Mouse (Mus musculus) brain, embryonic 18.5 days (tissue): ENCODE data around the gene Abcd2.

Source experiments
- DNase-seq: peaks from one replicate; pipeline ENCODE4 v3.0.0-alpha.2; 2012; ENCODE audit warnings: low read depth, low spot score

Gene Abcd2

GRCm38 (mm10) chr15:91191412-91192222 lies at the start of gene Abcd2:
Gene Abcd2 (minus strand): TSS chr15:91191799.
- DNase-seq: peak; percentile 46

GRCm38 (mm10) chr15:91240683-91241335 lies 49.2 kb upstream of the Abcd2 start:
- no peak for DNase-seq

DNA sequence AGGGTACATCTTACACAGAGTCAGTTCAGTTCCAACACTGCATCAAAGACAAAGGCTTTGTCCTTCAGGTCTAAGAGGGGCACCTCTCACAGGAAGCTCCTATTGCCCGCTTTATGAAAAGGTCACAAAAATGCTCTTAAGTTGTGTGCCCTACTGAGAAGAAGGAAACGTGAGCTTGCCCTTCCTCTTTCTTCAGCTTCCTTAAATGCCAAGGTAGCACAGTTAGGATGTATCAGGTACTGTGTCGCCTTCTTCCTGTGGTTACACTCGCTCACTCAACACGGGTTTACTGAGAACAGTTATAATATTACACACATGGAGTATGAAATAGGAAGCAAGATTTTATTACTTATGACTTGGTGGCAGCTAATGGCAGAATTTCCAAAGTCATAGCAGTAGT lies 45.7 kb upstream of the Abcd2 start:
- DNase-seq: no peak

- no peak for DNase-seq
These were observed 14.9 kb upstream of the Abcd2 start for GRCm38 (mm10) chr15:91206518-91206917.

DNA sequence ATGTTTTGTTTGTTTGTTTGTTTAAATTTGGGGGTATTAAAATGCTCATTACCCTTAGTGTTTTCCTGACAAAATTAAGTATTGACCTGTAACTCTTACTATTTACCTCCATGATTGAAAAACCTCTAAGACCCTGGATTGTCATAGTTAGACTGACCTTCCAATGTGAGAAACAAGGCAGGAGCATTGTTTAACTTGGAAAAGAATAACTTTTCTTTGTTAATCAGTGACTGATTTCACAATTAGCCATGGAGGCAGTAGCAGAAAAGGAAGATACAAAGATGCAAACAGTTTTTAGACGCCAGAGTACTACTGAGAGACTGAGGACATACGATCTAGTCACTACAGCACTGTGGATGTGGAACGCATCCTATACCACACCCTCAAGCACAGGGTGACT lies 11.9 kb upstream of the Abcd2 start:
- no peak for DNase-seq

DNA sequence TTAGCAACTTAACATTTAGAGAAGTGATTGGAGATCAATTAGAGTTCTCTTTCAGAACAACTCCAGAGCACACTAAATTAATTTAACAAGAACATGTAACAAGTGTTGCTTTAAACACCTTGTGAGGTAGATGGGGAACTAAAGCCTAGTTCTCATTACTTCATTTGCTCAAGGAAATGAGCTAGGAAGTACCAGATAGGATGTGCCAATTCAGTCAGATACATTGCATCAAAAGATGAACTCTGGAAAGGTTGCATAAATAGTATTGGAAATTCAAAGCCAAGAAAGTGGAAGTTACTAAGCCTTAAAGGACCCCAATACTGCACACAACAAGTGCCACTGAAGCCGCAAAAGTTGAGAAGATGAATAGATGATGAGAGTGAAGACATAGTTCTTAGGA lies 10.9 kb upstream of the Abcd2 start:
- no peak for DNase-seq

GRCm38 (mm10) chr15:91200833-91201232 lies 9.2 kb upstream of the Abcd2 start:
- DNase-seq: no peak

GRCm38 (mm10) chr15:91199256-91199905 lies 7.8 kb upstream of the Abcd2 start, which contains the start of gene CN725425:
Gene CN725425 (plus strand): TSS chr15:91199494.
- DNase-seq: no peak

DNA sequence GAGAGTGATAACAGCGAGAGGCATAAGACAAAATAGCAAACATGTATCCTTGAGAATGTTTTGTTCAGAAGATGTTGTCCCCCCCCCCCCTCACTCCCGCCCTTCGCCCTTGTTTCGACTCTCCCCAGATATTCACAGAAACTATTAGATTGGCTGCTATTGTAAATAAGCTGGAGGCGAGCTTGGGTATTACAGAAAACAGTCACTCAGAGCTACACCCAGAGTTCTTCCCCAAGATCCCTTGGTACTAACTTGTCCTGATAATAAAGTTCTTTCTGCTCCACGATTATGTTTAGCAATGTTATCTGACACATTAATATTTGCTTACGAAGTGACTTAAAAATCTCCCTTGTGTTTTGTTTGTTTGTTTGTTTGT lies 612 bp upstream of the Abcd2 start:
- no peak for DNase-seq

DNA sequence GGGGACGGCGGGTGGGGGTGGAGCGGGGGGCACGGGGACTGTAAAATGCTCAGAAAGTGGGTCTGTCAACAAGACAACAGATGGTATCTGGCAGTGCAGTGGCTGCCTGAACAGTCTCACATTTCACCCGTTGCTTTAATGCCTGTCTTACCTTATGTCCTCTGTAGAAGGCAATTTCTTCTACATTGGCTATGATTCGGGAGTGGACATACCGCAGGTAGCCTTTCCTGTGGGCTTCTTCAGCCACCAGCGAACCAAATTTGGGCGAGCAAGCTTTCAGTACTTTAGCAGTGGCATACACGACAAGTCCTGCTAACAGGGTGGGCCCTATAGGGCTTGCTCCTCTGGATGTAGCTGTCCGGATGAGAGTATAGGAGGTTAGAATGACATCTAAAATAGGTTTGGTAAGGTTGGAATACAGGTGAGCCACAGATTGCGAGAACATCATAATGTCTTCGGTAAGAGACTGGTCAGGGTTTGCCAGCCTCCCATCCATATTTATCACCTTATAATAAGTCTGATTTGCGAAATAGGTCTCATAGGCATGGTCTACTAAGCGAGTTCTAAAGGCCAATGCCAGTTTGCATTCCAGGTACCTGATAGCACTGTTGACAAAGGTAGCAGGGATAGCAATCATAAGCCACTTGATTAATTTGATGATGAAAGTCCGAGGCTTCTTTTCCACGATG lies 936 bp downstream of the Abcd2 start:
- DNase-seq: no peak

DNA sequence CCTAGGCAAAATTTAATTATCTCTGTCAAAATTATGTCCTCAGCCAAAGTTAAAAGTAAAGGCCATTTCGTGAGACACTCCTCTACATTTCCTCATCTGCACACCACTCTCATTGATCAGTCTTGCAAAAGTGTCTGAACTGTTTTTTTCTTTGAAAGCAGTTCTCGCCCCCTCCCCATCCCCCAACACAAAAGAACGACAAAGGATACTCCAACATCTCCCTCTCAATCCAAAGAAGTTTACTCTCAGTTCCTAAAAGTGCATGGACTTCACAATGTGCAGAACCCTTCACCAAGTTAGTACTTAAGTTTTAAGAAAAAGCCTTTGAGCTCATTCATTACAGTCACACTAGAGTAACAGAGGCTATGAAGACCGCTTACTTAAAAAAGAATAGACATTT lies 1.6 kb downstream of the Abcd2 start:
- no peak for DNase-seq

GRCm38 (mm10) chr15:91186358-91186757 lies 5.2 kb downstream of the Abcd2 start:
- no peak for DNase-seq

- DNase-seq: no peak
These were observed 11.5 kb downstream of the Abcd2 start for GRCm38 (mm10) chr15:91179911-91180622.

DNA sequence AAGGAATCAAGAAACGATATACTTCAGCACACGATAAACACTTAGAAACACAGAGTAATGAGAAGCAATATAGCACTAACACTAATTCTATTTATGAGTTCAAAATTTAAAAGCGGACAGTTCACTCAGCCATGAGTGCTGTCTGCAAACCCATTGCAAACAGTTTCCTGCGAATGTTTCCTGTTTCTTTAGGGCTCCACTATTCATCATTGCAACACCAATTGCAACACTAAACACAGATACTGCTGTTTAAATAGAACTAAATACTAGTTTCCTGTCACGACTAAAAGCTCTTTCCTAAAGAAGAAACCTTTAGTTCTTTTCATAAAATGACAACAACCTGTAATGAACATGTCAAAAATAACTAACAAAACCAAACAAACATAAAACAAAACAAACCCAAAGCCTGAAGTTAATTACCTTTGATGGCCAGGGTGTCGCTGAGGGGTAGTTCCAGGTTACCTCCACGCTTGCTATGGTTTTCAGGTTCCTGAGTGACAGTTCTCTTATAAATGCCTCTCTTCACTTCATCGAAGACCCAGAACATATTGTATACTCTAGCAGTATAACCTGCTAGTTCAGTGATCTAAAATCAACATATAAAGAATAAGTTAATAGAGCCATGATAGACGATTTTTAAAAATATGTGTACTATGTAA lies 12.8 kb downstream of the Abcd2 start:
- no peak for DNase-seq

DNA sequence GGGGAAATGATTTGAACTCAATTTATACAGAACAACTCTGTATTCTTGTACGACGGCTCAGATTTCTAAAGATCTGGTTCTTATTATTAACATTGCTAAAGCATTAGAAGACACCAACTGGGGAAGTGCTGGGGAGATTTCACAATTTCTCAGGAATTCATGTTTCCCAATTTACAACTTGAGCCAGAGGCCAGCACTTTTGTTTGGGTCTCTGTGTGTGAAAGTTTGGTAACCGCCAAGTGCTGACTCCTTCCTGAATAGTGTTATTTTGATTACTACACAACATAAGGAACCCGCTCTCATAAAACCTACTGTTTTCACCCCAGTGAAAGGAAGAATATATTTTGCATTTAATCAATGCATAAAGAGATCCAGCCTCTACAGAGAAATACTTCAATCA lies 19.4 kb downstream of the Abcd2 start:
- no peak for DNase-seq

DNA sequence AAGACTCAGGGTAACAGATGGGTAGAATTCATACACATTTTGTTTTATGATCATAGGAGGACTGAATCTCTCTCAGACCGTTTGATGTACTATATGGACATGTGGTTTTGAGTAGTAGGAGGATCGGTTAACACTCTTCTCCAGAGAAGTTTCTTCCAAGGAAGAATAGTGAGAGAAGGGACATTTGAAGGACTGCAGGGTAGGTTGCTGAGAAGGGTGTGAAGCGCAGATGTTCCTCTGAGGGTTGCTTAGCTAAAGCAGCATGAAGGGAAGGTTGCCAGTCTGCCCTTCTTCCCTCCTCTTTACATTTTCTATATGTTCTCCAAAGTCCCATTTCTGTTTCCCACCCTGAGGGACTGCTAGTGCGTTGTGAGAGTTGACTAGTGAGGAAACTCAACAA lies 20.3 kb downstream of the Abcd2 start:
- DNase-seq: no peak

- DNase-seq: no peak
These were observed 20.8 kb downstream of the Abcd2 start for GRCm38 (mm10) chr15:91170602-91171328.

DNA sequence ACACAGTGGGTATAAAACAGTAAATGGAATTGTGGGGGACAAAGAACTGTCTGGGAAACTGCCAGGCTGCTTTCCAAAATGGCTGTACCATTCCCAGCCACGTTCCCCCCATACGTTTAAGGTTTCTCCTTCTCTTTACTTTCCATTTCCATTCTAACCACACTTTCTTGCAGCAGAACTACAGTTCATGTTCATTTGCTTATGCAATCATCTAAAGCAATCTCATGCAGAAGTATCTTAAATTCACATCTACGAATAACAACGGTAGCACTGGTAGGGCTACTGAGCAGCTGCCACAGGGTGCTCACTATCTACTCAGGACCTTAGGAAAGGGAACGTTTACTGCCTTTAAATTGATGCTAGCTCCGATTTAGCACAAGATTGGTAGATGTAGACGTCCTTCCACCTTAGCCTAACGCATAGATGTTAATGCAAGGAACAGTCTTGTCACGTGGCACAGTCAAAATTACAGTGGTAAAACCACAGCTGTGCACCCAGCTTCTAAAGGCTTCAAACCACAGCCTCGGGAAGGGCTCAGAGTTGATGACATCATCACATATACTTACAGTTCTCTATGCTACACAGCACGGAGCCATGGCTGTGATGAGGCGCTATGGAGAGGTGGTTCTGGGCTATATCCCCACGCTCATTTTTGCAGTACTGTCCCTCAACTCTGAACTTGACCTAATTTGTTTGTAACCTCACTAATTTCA lies 23.6 kb downstream of the Abcd2 start:
- DNase-seq: no peak

DNA sequence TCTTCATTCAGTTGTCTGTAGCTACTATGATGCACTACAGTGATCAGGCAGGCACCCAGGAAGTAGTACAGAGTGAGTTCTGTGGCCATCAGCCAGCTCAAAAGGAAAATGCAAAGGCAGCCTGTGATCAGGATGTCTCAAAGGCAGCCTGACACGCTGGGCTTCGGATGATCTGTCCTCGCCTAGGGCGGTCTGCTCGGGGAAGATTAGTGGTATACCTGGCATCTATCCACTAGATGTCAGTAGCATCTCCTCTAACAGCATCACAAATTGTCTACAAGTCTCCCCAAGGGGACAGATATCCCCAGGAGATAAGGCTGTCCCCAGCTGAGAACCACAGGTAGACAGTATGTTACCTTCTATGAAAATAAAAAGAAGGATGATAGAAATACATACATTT lies 26.6 kb downstream of the Abcd2 start:
- DNase-seq: no peak

- no peak for DNase-seq
These were observed 28.1 kb downstream of the Abcd2 start for GRCm38 (mm10) chr15:91163454-91163853.
